Mouse (Mus musculus) embryo, embryonic 11.5 days (tissue): ENCODE measurements at regions not wholly inside any gene's neighbourhood (a gene's known extent, or its start where the extent isn't known, plus 50 kb on each side); places are given as distances from the start of the nearest gene placed in this dataset.

Source experiments
- DNase-seq: peaks from one replicate; pipeline ENCODE4 v3.0.0-alpha.2; 2012; ENCODE audit warnings: low read depth, low spot score

GRCm38 (mm10) chr13:92911660-92912284 lies 67.2 kb downstream of the Mtx3 start:
- DNase-seq: no peak

- DNase-seq: no peak
Observed at GRCm38 (mm10) chr13:92912661-92913060, 68.1 kb downstream of the Mtx3 start.

GRCm38 (mm10) chr13:92914631-92915030 lies 70.1 kb downstream of the Mtx3 start:
- DNase-seq: no peak

GRCm38 (mm10) chr13:92915221-92915839 lies 70.8 kb downstream of the Mtx3 start:
- DNase-seq: no peak

GRCm38 (mm10) chr13:92915948-92916710 lies 71.6 kb downstream of the Mtx3 start:
- DNase-seq: no peak

GRCm38 (mm10) chr13:92919882-92920281 lies 75.3 kb downstream of the Mtx3 start:
- DNase-seq: no peak

GRCm38 (mm10) chr13:92921936-92922335 lies 77.4 kb downstream of the Mtx3 start:
- DNase-seq: no peak

- no peak for DNase-seq
Observed at GRCm38 (mm10) chr13:92923496-92923895, 78.9 kb downstream of the Mtx3 start.

GRCm38 (mm10) chr13:92924021-92924420 lies 79.5 kb downstream of the Mtx3 start:
- no peak for DNase-seq

- no peak for DNase-seq
Observed at GRCm38 (mm10) chr13:92925196-92925595, 80.6 kb downstream of the Mtx3 start.

GRCm38 (mm10) chr13:92928551-92928950 lies 84.0 kb downstream of the Mtx3 start:
- no peak for DNase-seq

GRCm38 (mm10) chr13:92931696-92932095 lies 87.1 kb downstream of the Mtx3 start:
- no peak for DNase-seq

GRCm38 (mm10) chr13:92939032-92939431 lies 94.5 kb downstream of the Mtx3 start:
- no peak for DNase-seq

- no peak for DNase-seq
Observed at GRCm38 (mm10) chr13:92940610-92941009, 96.0 kb downstream of the Mtx3 start.

- no peak for DNase-seq
Observed at GRCm38 (mm10) chr13:92948560-92948959, 104.0 kb downstream of the Mtx3 start.

- DNase-seq: no peak
Observed at GRCm38 (mm10) chr13:92960031-92960430, 115.5 kb downstream of the Mtx3 start.

GRCm38 (mm10) chr13:92962625-92963024 lies 118.1 kb downstream of the Mtx3 start:
- no peak for DNase-seq

GRCm38 (mm10) chr13:92963351-92963895 lies 118.9 kb downstream of the Mtx3 start:
- DNase-seq: no peak

GRCm38 (mm10) chr13:92964213-92964743 lies 119.7 kb downstream of the Mtx3 start:
- DNase-seq: no peak

- DNase-seq: no peak
Observed at GRCm38 (mm10) chr13:92967025-92967610, 122.6 kb downstream of the Mtx3 start.

- DNase-seq: no peak
Observed at GRCm38 (mm10) chr13:92969579-92969978, 125.0 kb downstream of the Mtx3 start.

- DNase-seq: no peak
Observed at GRCm38 (mm10) chr13:92972891-92973290, 128.3 kb downstream of the Mtx3 start.
